Mouse (Mus musculus): ENCODE data around the gene Slit3.

Gene Slit3

DNA sequence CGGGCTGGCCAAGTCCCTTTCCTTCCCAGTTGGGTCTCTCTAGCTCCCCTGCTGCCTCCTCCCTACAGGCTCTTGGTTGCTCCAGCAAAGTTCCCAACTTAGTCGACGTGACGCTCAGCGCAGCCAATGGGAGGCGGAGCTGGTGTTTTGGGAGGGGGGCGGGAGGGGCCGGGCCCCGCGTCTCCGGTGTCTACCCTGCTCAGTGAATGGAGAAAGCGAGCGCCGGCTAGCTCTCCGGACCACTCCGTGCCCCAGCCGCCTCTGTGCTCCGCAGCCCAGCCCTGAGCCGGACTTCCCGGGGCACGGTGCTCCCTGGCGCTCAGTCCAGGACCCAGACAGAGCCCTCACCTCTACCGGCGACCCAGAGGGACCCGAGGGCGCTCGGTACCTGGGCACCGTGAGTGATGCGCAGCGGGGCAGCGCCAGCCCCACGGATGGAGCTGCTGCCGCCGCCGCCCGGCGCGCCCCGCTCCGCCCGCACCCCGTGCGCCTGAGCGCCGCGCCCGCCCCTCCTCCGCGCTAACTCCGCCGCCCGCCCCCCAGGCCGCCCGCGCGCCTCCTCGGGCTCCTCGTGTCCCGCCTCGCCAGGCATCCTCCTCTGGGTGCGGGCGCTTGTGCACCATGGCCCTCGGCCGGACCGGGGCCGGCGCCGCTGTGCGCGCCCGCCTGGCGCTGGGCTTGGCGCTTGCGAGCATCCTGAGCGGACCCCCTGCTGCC is at the start of gene Slit3:
Gene Slit3 (plus strand): TSS at position 331 of the 717 bp plus-strand sequence.
- peak; percentile 47 for DNase-seq

DNA sequence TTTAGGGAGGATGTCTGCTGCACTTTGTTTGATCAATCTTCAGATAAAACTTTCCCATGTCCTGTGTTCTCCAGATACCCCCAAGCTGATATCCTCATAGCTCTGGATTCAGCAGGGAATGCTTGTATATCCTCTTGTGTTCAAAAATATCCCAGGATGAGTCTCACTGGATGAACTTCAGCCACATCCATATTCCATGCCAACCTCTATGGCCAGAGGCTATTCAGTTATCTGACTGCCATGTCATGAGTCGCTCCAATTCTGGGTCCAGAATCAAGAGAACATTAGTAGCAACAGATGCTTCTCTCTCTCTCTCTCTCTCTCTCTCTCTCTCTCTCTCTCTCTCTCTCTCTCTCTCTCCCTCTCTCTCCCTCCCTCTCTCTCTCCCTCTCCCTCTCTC is 49.6 kb upstream of the Slit3 start:
- DNase-seq = no peak

DNA sequence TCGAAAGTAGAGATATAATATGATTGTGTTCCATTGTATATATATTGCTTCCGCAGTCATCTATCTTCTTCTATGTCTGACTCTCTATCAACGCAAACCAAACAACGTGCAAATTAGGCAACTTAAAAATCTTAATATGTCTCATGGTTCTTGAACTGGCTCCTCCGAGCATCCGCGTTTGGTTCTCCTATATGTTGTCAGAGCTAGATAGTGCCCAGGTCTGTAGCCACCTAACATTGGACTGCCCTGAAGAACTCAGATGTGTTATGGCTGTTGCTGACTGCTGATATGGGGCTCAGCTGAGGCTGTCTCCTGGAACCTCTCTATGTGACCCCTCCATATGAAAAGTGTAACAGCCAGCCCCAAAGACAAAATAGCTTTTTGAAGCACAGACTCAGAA is 45.6 kb upstream of the Slit3 start:
- DNase-seq = no peak

DNA sequence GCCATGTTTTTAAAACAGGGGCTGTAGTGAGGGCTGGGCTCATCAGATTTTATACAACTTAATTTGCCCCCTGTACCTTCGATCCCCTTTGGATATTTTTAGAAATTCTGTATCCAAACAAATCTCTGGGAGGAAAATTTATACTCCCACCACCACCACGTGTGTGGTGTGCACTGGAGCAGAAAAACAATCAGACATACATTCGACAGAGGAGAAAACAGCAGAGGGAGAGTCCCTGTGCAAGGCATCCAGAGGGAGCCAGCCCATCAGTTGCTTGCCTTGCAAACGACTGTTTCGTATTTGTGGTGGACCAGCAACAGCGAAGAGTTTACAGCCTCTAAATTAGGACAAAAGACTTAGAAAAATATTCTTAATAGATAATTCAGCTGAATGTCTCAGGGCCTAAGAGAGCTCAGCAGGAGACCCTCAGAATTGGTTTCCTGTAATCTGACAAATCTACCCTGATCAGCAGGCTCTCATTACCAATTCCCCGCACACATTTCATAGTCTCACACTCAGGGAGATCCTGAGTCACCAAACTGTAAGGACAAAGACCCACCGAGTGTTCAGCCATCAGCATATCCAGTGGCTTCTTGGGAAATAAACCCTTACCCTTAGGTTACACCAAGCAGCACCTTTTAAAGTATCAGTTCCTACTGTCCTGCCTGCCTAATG is 40.4 kb upstream of the Slit3 start:
- no peak for DNase-seq

DNA sequence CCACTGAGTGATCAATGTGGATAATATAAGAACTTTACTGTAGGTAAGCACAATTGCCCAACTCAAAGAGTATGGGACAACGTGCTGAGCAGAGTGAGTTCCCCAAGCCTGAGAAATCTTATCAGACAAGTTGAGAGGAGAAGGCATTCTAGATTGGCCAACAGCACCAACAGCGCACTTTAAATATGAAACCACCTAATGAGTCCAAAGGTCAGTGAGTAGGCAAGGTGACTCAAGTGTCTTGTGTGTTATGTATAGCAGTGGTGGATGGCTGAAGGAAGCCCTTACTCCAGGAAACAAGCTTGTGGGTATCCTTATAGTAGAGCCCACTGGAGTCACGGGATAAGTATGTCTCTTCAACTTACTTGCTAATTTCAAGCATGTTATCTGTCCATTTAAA is 38.7 kb upstream of the Slit3 start:
- DNase-seq = no peak

DNA sequence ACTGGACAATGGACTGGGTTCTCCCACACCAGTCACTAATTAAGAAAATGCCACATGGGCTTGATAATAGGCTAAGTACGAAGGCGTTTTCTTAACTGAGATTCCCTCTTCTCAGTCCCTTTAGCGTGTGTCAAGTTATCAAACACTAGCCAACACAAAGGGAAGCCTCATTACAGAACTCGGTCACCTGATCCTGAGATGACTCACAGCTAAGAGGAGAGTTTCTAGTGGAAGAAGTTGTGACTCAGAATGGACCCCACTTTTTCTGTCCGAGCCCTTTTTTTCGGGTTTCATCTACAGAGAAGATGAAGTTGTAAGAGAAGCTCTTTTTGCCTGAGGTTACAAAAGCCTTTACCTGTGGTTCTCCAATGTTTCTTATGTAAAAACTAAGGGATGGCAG is 38.0 kb upstream of the Slit3 start:
- DNase-seq = no peak

DNA sequence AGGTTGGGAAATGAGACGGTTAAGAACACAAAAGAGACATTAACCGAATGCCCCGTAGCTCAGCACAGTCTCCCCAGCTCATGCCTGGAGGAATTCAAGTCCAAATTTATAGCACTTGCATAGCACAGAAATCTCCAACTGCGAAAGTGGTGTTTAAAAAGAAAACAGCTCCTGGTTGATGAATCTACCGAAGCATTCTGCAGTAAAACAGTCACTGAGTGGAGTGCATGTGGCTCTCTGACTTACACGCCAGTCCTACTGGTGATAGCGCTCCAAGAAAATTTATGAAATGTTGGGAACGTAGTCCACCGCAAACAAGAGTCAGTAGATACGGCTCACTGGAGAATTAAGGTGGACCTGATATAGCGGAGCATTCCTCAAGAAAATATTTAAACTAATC is 35.7 kb upstream of the Slit3 start:
- DNase-seq = no peak

DNA sequence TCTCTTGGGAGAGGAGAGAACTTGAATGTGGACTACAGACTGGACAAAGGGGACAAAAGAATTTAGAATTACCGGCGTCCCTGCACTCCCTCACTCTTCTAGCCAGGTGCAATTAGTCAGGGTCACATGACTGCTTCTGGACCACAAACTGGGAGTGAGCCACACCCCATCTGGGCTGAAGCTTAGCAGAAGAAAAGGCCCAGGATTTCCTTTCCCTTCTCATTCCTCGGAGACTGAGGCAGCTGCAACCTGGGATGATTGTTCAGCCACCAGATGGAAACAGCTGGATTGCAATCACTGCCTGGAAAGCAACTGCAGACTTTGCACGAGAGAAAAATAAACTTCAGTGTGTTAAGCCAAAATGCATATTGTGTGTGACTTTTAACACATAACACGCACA is 35.0 kb upstream of the Slit3 start:
- no peak for DNase-seq

DNA sequence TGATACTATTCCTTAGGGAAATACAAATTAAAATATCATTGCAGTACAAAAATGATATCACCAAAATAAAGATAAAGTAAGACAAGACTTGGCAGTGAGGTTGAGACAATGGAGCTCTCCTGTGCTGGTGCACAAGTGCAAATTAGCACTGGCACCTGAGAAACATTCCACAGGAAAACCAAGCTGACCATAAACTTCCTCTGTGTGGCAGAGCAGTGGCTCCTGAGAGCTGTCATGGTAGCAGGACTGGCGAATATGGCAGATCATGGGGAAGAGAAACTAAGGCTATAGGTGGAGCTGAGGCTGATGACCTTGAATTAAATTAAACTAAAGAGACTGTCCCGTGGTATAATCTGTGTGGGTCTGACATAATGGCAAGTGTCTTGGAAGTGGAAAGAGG is 33.6 kb upstream of the Slit3 start:
- DNase-seq = no peak

DNA sequence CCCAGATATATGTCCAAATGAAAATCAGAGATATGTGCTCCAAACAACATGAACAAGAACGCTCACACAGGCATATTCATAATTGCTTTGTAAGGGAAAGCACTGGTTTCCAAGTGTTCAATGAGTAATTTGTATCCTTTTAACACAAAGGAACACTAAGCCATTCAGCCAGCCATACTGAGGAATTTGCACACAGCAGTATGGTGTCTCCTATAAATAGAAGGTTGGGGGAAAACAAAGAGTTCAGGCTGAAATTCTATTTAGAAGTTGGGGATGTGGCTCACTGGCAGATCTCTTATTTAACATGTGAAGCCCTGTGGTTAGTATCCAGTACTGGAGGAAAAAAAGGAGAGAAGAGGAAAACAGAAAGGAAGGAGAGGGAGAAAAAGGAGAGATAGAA is 32.9 kb upstream of the Slit3 start:
- no peak for DNase-seq

DNA sequence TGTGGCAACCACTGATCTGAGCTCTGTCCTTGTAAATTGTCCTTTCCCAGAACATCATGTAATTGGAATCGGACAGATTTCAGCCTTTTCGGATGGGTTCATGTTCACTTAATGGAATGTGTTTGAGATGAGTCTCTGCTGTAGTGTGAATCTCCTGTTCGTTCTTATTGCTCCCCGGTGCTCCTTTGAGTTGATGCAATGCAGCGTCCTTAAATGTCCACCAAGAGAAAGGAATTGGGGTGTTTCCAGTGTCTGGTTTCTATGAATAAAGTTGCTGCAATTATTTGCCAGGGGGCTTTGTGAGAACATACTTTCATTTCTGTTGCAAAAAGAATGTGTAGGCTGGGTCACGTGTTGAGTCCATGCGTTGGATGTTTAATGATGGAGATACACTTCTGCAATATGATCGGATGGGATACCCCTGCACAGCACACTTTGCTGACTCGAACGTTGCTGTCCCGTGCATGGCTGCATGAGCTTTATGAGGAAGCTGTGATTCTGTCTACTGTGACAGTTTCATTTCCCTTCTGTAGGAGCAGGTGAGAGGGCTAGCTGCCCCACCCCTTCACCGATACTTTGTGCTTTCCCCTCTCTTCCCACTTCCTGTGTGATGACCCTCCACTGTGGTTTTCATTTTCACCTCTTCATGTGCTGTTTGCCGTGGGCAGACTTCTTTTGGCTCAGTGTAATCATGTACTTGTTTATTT is 30.2 kb upstream of the Slit3 start:
- no peak for DNase-seq

DNA sequence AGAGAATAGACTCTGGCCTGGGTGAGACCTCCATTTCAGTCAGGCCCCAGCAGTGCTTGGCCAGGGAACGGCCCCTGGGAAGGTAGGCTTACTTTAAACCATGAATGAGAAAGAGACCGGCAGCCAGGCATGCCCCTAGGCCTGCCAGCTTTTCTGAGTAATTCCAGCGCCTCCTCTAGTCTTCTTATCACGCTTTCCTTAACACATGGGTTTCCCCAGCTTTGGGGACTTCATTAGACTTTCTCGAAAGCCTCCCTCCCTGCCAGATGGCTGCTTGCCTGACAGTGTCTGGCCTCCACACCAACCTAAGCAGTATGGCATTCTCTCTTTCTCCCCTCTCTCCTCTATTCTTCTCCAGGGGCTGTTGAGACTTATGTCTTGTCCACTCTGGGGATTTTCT is 24.5 kb upstream of the Slit3 start:
- DNase-seq = no peak

DNA sequence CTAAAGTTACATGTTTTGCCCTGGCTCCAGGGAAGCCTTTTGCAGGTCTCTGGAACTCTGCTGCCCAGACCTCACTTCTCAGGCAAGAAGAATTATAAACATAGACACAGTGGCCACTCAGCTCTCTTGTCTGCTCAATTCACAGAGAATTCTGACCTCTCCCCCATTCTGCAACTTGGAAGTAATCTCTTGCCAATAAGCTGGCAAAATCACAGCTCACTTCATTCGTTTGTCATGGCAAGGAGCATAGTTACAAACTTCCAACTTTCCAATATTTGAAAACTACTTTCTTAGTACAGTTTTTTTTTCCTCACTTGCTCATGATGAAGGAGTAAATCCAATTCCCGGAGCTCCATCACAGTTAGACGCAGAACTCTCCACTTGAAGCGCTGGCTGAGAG is 11.2 kb upstream of the Slit3 start:
- DNase-seq = no peak

DNA sequence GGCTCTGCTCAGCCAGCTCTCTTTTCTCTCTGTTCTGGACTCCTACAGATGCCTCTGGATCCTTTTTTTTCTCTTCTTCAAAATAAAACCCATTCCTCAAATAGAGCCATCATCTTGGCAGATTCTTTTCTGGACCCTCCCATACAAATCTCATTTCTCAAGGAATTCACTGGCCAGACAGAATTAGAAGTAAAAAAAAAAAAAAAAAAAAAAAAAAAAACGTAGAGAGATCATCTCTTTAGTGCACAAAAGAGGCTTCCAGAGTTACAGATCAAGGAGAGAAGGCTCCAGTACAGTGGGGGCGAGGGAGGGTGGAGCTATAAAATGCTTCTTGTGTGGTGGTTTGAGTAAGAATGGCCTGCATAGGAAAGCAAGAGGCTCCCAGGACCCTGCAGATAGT is 10.2 kb upstream of the Slit3 start:
- no peak for DNase-seq

DNA sequence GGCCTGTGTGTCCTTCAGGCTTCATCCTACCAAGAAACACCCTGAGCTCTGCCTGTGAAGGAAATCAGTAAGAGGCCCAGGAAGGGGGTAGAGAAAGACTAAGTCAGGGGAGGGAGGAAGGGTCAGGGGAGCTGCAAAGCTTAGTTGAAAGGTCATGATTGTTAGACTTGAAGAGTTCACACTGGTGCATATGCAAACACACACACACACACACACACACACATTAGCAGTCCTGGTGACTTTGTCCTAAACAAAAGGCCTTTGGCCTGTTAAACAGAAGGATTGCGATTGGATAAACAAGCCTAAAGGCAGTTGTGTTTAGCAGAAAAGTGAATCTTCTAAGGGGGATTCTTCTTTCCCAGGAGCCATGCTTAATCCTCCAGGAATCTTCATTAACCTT is 7.7 kb upstream of the Slit3 start:
- no peak for DNase-seq

DNA sequence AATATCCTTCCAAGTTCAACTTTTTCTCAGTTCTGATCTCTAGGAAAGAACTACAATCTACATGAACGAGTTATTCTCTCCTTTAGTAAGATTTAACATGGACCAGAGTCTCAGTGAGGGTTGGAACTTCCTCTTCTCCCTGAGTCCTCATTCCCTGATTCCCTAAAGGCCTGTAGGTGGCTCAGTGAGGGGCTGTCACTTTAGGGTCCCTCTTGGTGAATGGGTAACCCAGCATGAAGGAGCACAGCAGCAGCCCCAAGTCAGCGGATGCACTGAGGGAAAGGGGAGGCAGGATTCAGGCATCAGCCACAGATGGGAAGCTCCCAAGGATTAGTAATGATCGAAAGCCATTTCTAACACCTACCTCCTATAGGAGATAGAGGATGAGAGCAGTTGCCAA is 4.6 kb upstream of the Slit3 start:
- no peak for DNase-seq

DNA sequence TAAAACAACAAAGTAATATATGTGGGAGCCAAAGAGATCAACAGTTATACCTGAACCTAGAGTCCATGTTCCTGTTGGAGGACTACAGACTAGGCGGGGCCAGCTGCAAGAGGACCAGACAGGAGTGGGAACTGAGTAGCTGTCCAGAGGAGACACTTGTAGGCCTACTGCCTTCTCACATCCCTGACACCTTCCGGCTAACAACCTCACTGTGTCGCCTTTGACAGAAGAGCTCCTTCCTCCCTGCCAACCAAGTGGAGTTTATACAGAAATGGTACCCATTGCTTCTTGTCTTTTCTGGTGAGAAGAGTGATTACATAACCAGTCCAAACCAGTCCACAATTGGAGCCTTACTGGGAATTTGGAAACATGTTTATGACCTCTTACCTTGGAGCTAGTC is 3.2 kb upstream of the Slit3 start:
- no peak for DNase-seq

DNA sequence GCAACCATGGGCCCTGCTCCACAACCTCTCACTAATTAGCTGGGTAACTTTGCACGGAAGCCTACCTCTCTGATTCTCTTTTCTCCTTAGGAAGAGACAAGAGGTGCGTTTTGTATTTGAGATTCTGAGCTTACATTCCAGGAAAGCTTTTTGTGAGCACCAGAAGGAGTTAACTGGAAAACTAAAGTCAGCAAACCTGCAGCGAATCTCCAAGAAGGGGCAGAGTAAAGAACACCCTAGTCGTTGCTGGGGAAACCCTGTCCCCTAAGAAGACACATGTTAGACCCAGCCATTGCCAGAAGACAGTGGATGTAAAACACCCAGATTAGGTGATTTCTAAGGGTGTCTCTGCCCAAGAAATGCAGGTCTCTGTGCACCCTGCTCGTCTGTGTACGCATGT is 2.3 kb upstream of the Slit3 start:
- no peak for DNase-seq

DNA sequence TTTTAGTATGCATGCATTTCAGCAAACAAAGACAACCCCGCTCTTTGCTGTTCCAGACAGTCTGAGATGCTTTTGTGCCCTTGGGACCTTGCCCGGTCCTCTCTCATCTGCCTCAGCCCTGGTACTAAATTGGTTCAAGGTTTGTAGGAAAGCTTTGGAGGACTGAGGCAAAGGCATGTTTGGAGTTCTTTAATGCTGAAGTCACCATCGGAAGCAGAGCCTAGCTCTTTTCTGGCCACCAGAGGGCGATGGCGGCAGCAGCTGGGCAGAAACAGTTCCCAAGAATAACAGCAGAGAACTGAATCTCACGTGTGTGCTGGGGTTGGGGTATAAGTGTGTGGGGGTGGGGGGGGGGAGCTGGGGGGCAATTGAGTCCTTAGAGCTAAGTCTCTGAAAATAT is 1.7 kb upstream of the Slit3 start:
- peak; percentile 80 for DNase-seq

DNA sequence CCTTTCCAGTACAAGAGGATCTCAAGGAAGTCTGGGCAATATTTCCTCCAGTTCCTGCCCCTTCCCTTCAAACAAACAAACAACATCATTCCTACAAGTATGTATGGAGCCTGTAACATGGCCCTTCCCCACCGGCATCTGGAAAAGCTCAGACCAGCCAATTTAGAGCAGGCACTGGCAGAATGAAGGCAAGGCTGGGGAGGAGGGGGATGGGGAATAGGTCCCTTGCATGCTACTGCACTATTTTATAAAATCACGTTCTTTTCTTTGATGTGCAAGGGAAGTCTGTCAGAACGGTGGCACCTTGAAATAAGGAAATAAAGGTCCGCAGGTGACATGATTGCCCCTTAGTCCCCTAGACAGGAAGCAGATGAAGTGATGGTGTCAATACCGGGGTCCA is 948 bp upstream of the Slit3 start:
- no peak for DNase-seq

DNA sequence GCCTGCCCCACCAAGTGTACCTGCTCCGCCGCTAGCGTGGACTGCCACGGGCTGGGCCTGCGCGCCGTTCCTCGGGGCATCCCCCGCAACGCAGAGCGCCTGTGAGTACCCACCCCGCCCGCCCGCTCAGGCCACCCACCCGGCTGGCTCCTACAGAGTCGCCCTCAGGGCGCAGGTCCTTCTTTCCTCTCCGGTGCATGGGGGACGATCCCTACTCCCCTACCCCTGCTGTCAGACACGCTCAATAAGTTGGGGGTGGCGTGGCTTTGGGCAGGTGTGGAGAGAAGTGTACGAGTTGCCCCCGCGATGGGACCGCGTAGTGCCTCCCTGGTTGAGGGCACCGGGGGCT is 561 bp downstream of the Slit3 start:
- DNase-seq = peak; percentile 39

DNA sequence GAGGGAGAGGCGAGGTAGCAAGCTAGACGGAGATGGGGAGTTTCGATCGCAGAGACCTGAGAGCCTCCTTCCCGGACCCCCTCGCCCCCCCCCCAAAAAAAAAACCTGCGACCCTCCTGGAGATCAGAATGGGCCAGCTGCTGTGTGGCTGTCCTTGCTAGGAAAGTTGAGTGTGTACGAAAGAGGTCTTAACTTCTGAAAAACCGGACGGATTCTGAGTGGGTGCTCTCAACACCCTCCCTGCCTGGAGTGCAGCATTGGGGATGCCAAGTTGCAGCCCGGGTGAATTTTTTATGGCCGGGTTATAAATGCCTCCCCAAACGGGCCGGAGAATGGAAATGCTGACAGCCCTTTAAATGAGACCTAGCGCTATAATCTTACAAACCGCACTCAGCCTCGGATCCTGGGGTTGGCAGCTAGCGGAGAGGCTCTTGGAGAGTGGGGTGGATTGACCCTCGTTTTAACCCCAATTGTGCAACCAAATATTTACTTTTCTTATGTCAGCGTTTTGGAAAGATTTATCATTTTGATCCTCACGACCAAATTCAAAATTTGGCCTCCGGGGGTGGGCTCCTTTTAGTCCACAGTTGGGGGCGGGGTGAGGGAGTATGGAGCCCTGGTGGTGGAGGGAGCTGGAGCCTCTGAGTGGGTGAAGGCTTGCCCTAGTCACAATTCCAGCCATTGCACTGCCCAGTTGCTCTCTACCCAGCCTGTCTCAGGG is 1.2 kb downstream of the Slit3 start:
- DNase-seq = peak; percentile 38

DNA sequence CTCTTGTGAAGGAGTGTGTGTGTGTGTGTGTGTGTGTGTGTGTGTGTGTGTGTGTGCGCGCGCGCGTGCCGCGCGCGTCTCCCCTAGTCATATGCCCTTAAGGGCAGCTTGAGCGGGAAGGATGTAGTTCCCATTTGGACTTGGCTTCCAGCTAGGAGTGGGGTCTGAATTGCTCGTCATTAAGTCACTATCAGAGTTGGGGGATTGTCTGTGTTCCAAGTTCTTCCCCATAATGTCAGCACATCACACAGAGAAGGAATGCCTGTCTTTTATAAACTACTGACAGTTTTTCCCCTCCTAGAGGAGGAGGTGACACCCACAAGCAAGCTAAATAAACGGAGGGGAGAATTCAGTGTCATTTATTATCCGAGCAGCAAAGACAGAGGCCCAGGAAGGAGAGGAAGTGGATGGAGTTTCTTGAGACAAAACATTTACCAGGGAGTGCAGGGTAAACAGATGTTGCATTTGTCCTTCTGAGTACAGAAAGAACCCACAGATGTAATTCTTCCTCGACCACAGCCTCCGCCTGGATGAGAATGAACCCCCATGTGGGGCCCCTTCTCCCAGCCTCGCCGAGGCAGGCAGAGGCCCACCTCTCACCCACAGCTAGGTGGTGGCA is 3.6 kb downstream of the Slit3 start:
- DNase-seq = no peak
